Mouse (Mus musculus): ENCODE data around the gene Kif19a.

Kif19a gene

GRCm38 (mm10) chr11:114802540-114803267, 37.5 kb downstream of the Kif19a start:
- in situ Hi-C loops (cut with MseI, MboI) = no loop called here

- in situ Hi-C loops (cut with MseI, MboI) = no loop called here
Measured at GRCm38 (mm10) chr11:114803990-114804389, 38.8 kb downstream of the Kif19a start.

- in situ Hi-C loops (cut with MseI, MboI) = no loop called here
Measured at GRCm38 (mm10) chr11:114807025-114807424, 41.8 kb downstream of the Kif19a start.

GRCm38 (mm10) chr11:114807686-114808427, 42.7 kb downstream of the Kif19a start:
- in situ Hi-C loops (cut with MseI, MboI) = no loop called here

- in situ Hi-C loops (cut with MseI, MboI) = no loop called here
Measured at GRCm38 (mm10) chr11:114809371-114809770, 44.2 kb downstream of the Kif19a start.

GRCm38 (mm10) chr11:114810344-114810743, 45.2 kb downstream of the Kif19a start:
- in situ Hi-C loops (cut with MseI, MboI) = loop anchor here (5.0 kb wide), 2 partner anchors 47 to 102 kb away; no protein-coding TSS in a partner anchor

GRCm38 (mm10) chr11:114812731-114813240, 47.6 kb downstream of the Kif19a start:
- in situ Hi-C loops (cut with MseI, MboI) = loop anchor here (5.0 kb wide), 2 partner anchors 45 to 100 kb away; no protein-coding TSS in a partner anchor

GRCm38 (mm10) chr11:114814873-114815592, 49.8 kb downstream of the Kif19a start:
- in situ Hi-C loops (cut with MseI, MboI) = loop anchor here (5.0 kb wide), 2 partner anchors 42 to 97 kb away; no protein-coding TSS in a partner anchor

GRCm38 (mm10) chr11:114816934-114817333, 51.7 kb downstream of the Kif19a start:
- in situ Hi-C loops (cut with MseI, MboI) = no loop called here

GRCm38 (mm10) chr11:114818185-114818584, 53.0 kb downstream of the Kif19a start:
- in situ Hi-C loops (cut with MseI, MboI) = no loop called here

- in situ Hi-C loops (cut with MseI, MboI) = no loop called here
Measured at GRCm38 (mm10) chr11:114819110-114819509, 53.9 kb downstream of the Kif19a start.

- in situ Hi-C loops (cut with MseI, MboI) = no loop called here
Measured at GRCm38 (mm10) chr11:114820444-114820843, 55.3 kb downstream of the Kif19a start.

- in situ Hi-C loops (cut with MseI, MboI) = no loop called here
Measured at GRCm38 (mm10) chr11:114821325-114821724, 56.1 kb downstream of the Kif19a start.

- in situ Hi-C loops (cut with MseI, MboI) = no loop called here
Measured at GRCm38 (mm10) chr11:114822727-114823126, 57.5 kb downstream of the Kif19a start.

- in situ Hi-C loops (cut with MseI, MboI) = no loop called here
Measured at GRCm38 (mm10) chr11:114823199-114823725, 58.1 kb downstream of the Kif19a start.

- in situ Hi-C loops (cut with MseI, MboI) = no loop called here
Measured at GRCm38 (mm10) chr11:114826686-114827085, 61.5 kb downstream of the Kif19a start.

- in situ Hi-C loops (cut with MseI, MboI) = no loop called here
Measured at GRCm38 (mm10) chr11:114829499-114830432, 64.6 kb downstream of the Kif19a start.

GRCm38 (mm10) chr11:114830433-114830773, 65.2 kb downstream of the Kif19a start:
- in situ Hi-C loops (cut with MseI, MboI) = no loop called here

- in situ Hi-C loops (cut with MseI, MboI) = no loop called here
Measured at GRCm38 (mm10) chr11:114833166-114833565, 68.0 kb downstream of the Kif19a start.

All from mouse trophoblast stem cell (cell line).